Mouse (Mus musculus) ovary, adult 18-20 months (tissue): Measurements from ENCODE around the gene Zcchc3.
"Not testable (repeated sequence)": the region's sequence is repeated elsewhere in the genome, so short reads cannot be mapped to it uniquely, and the experiment has no call there.

ENCODE experiments used
- DNase-seq: peaks from one replicate; pipeline ENCODE4 v3.0.0; 2022; ENCODE audit warnings: low spot score, mixed read lengths

Gene Zcchc3

GRCm38 (mm10) chr2:152414591-152415165, at the start of gene Zcchc3:
Gene Zcchc3 (minus strand): TSS chr2:152415027.
- DNase-seq = peak; percentile 89

GRCm38 (mm10) chr2:152459241-152459640, 44.4 kb upstream of the Zcchc3 start:
- no peak for DNase-seq

GRCm38 (mm10) chr2:152452101-152452781, 37.4 kb upstream of the Zcchc3 start:
- DNase-seq = no peak

- no peak for DNase-seq
These were observed 35.4 kb upstream of the Zcchc3 start for GRCm38 (mm10) chr2:152450241-152450640.

GRCm38 (mm10) chr2:152447461-152447860, 32.6 kb upstream of the Zcchc3 start:
- peak; percentile 64 for DNase-seq

- no peak for DNase-seq
These were observed 31.8 kb upstream of the Zcchc3 start for GRCm38 (mm10) chr2:152446642-152447041.

- no peak for DNase-seq
These were observed 28.5 kb upstream of the Zcchc3 start for GRCm38 (mm10) chr2:152443281-152443680.

GRCm38 (mm10) chr2:152442322-152442721, 27.5 kb upstream of the Zcchc3 start:
- no peak for DNase-seq

- DNase-seq = no peak
These were observed 25.0 kb upstream of the Zcchc3 start for GRCm38 (mm10) chr2:152439833-152440232.

- no peak for DNase-seq
These were observed 24.1 kb upstream of the Zcchc3 start for GRCm38 (mm10) chr2:152438963-152439362.

- peak; percentile 86 for DNase-seq
These were observed 22.4 kb upstream of the Zcchc3 start for GRCm38 (mm10) chr2:152436983-152437860.

- DNase-seq = no peak
These were observed 21.6 kb upstream of the Zcchc3 start for GRCm38 (mm10) chr2:152436405-152436901.

- not testable (repeated sequence) for DNase-seq
These were observed 13.7 kb upstream of the Zcchc3 start for GRCm38 (mm10) chr2:152428481-152428880.

- DNase-seq = peak; percentile 55
These were observed 12.7 kb upstream of the Zcchc3 start for GRCm38 (mm10) chr2:152427493-152427892.

- no peak for DNase-seq
These were observed 959 bp upstream of the Zcchc3 start for GRCm38 (mm10) chr2:152415786-152416185.

- no peak for DNase-seq
These were observed 460 bp upstream of the Zcchc3 start, which contains the start of gene 6820408C15Rik for GRCm38 (mm10) chr2:152415287-152415686. Gene 6820408C15Rik (plus strand): TSS chr2:152415587.

- peak; percentile 25 for DNase-seq
These were observed 852 bp downstream of the Zcchc3 start for GRCm38 (mm10) chr2:152413765-152414584.

- no peak for DNase-seq
These were observed 1.6 kb downstream of the Zcchc3 start for GRCm38 (mm10) chr2:152413158-152413764.

- DNase-seq = no peak
These were observed 2.2 kb downstream of the Zcchc3 start for GRCm38 (mm10) chr2:152412526-152413157.

- no peak for DNase-seq
These were observed 3.4 kb downstream of the Zcchc3 start for GRCm38 (mm10) chr2:152411471-152411870.

- peak; percentile 84 for DNase-seq
These were observed 3.9 kb downstream of the Zcchc3 start for GRCm38 (mm10) chr2:152410971-152411371.
